Mouse (Mus musculus): ENCODE results near the gene Junb. TPM values are rescaled to one million over a fixed set of nuclear protein-coding genes. Genes with fewer than 3 reads are reported as not detected.

Junb gene
- polyA plus RNA-seq, 1 experiment from 2014 or later: 18.2 TPM

Small RNA genes lying within 50 kb of the gene (microRNA-seq; reads per million reads assigned to microRNA genes)
- not detected for gene Gm24197

Other genes with a start within 250 kb of the Junb start
- 9.7 and 11.8 TPM in 2 replicates for gene Nfix, start 178.4 kb downstream of the Junb start, polyA plus RNA-seq (2015; fragmentation: Nextera tagmentation; extraction: Ambion mirVana)
- gene Dand5, start 155.9 kb downstream of the Junb start, polyA plus RNA-seq (2015; fragmentation: Nextera tagmentation; extraction: Ambion mirVana): 4.2 and 4.4 TPM in 2 replicates
- 61.8 and 63.4 TPM in 2 replicates for gene Gadd45gip1, start 147.2 kb downstream of the Junb start, polyA plus RNA-seq (2015; fragmentation: Nextera tagmentation; extraction: Ambion mirVana)
- gene Rad23a, start 138.1 kb downstream of the Junb start, polyA plus RNA-seq (2015; fragmentation: Nextera tagmentation; extraction: Ambion mirVana): 109 and 115 TPM in 2 replicates
- 1,204 and 1,241 TPM in 2 replicates for gene Calr, start 131.8 kb downstream of the Junb start, polyA plus RNA-seq (2015; fragmentation: Nextera tagmentation; extraction: Ambion mirVana)
- 86.0 and 91.7 TPM in 2 replicates for gene Farsa, start 121.7 kb downstream of the Junb start, polyA plus RNA-seq (2015; fragmentation: Nextera tagmentation; extraction: Ambion mirVana)
- gene Syce2, start 106.6 kb downstream of the Junb start, polyA plus RNA-seq (2015; fragmentation: Nextera tagmentation; extraction: Ambion mirVana): 39.5 and 45.4 TPM in 2 replicates
- 53.3 and 53.8 TPM in 2 replicates for gene Gcdh, start 84.8 kb downstream of the Junb start, polyA plus RNA-seq (2015; fragmentation: Nextera tagmentation; extraction: Ambion mirVana)
- gene Klf1, start 76.8 kb downstream of the Junb start, polyA plus RNA-seq (2015; fragmentation: Nextera tagmentation; extraction: Ambion mirVana): 4.9 and 10.3 TPM in 2 replicates
- 7.3 and 10.2 TPM in 2 replicates for gene Dnase2a, start 70.2 kb downstream of the Junb start, polyA plus RNA-seq (2015; fragmentation: Nextera tagmentation; extraction: Ambion mirVana)
- gene Mast1, start 41.4 kb downstream of the Junb start, polyA plus RNA-seq (2015; fragmentation: Nextera tagmentation; extraction: Ambion mirVana): 1.2 and 1.6 TPM in 2 replicates
- gene Rtbdn, start 31.7 kb downstream of the Junb start, polyA plus RNA-seq (2015; fragmentation: Nextera tagmentation; extraction: Ambion mirVana): 0.18 and 0.24 TPM in 2 replicates
- not detected in 2 replicates for gene Gm49661, start 9.3 kb downstream of the Junb start, polyA plus RNA-seq (2015; fragmentation: Nextera tagmentation; extraction: Ambion mirVana)
- 533 and 590 TPM in 2 replicates for gene Prdx2, start 9.1 kb downstream of the Junb start, polyA plus RNA-seq (2015; fragmentation: Nextera tagmentation; extraction: Ambion mirVana)
- 102 and 120 TPM in 2 replicates for gene Rnaseh2a, start 9.0 kb downstream of the Junb start, polyA plus RNA-seq (2015; fragmentation: Nextera tagmentation; extraction: Ambion mirVana)
- gene Hook2, start 11.9 kb upstream of the Junb start, polyA plus RNA-seq (2015; fragmentation: Nextera tagmentation; extraction: Ambion mirVana): 96.9 and 108 TPM in 2 replicates
- gene Best2, start 35.8 kb upstream of the Junb start, polyA plus RNA-seq (2015; fragmentation: Nextera tagmentation; extraction: Ambion mirVana): 0.09 and 0.28 TPM in 2 replicates
- 139 and 144 TPM in 2 replicates for gene Asna1, start 46.6 kb upstream of the Junb start, polyA plus RNA-seq (2015; fragmentation: Nextera tagmentation; extraction: Ambion mirVana)
- gene Trir, start 48.1 kb upstream of the Junb start, polyA plus RNA-seq (2015; fragmentation: Nextera tagmentation; extraction: Ambion mirVana): 79.0 and 81.4 TPM in 2 replicates
- 21.6 and 22.0 TPM in 2 replicates for gene Tnpo2, start 58.2 kb upstream of the Junb start, polyA plus RNA-seq (2015; fragmentation: Nextera tagmentation; extraction: Ambion mirVana)
- 28.2 and 30.7 TPM in 2 replicates for gene Fbxw9, start 81.3 kb upstream of the Junb start, polyA plus RNA-seq (2015; fragmentation: Nextera tagmentation; extraction: Ambion mirVana)
- not detected in 2 replicates for gene Gm5741, start 89.3 kb upstream of the Junb start, polyA plus RNA-seq (2015; fragmentation: Nextera tagmentation; extraction: Ambion mirVana)
- gene Dhps, start 93.0 kb upstream of the Junb start, polyA plus RNA-seq (2015; fragmentation: Nextera tagmentation; extraction: Ambion mirVana): 56.0 and 57.4 TPM in 2 replicates
- 138 and 146 TPM in 2 replicates for gene Wdr83os, start 102.0 kb upstream of the Junb start, polyA plus RNA-seq (2015; fragmentation: Nextera tagmentation; extraction: Ambion mirVana)
- gene Wdr83, start 102.6 kb upstream of the Junb start, polyA plus RNA-seq (2015; fragmentation: Nextera tagmentation; extraction: Ambion mirVana): 39.7 and 43.8 TPM in 2 replicates
- 72.4 and 85.5 TPM in 2 replicates for gene Man2b1, start 104.6 kb upstream of the Junb start, polyA plus RNA-seq (2015; fragmentation: Nextera tagmentation; extraction: Ambion mirVana)
- gene Zfp791, start 144.4 kb upstream of the Junb start, polyA plus RNA-seq (2015; fragmentation: Nextera tagmentation; extraction: Ambion mirVana): 2.5 and 2.7 TPM in 2 replicates
- not detected in 2 replicates for gene Cks1brt, start 173.2 kb upstream of the Junb start, polyA plus RNA-seq (2015; fragmentation: Nextera tagmentation; extraction: Ambion mirVana)
- gene Olfr371, start 247.3 kb upstream of the Junb start, polyA plus RNA-seq (2015; fragmentation: Nextera tagmentation; extraction: Ambion mirVana): not detected in 2 replicates

Measured in intestine, embryonic 16.5 days (tissue).